Mouse (Mus musculus) retina, postnatal 7 days (tissue): ENCODE results near the gene Gjc2.

ENCODE experiments used
- DNase-seq: peaks from one replicate; pipeline ENCODE4 v3.0.0-alpha.2; 2012; ENCODE audit warnings: low read depth, low spot score

The Gjc2 gene

DNA sequence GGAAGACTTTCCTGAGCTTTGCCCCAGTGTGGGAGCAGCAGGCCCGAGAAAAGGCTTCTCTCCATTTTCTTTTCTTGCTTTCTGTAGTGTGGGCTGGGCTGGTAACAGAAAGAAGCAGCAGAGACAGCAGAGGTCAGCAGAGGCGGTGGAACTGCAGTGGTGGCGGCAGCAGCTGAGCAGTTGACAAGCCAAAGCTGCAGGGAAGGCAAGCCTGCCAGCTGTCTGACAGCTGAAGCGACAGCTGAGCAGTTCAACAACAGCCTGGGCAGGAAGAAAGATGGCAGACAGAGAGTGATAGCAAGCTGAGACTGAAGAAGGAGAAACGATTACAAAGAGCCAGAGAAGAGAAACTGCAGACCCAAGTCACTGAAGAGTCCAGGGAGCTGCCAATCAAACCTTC is 21.6 kb downstream of the Gjc2 start:
- no peak for DNase-seq

DNA sequence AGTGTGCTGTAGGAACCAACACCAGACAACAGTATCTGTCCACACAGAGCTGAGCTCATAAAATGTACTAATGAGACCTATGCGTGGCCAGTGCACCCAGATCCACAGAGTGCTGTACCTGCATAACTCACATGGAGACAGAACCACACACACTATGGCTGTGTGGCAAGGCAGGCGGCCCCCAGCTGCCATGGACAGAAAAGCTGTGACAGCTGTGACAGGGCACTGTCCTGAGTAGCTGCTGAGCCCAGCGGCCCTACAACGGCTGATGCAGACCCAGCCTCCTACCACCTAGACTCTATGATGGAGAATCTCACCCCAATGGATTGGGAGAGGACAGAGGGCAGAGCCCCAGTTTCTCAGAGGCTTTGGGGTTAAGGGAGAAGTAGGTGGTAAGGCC is 23.5 kb downstream of the Gjc2 start:
- no peak for DNase-seq

DNA sequence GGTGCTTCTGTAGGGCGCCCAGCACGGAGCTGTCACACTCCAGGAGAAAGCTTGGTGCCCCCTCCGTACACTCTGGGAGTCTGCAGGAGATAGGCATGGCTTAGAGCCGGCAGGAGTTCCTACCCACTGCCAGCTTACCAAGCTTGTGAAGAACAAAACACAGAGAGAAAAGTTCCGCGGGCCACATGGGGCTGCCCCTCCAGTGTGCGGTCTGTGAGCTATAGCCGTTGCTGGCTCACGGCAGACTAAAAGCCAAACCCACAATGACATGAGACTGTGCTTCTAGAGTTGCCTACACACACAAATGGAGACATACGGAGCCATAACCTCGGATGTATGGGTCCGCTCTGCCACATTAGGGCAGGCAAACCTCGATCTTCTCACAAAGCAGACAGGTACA is 23.9 kb downstream of the Gjc2 start:
- DNase-seq, result no peak

DNA sequence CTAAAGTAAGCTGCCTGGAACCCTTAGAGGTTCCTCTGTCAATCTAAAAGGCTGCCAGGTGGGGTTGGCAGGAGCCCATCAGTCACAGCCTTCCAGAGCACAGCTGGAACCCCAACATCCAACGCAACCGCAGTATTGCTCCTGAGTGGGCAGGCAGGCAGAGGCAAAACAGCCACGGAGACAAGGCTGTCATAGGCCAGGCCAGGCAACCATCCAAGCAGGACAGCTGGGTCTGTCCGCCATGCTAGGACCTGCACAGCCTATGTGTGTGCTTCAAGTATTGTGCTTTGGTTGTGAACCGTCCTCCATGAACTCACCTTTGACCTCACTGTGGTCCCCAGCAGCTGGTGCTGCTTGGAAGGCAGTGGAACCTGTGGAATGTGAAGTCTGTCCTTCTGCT is 27.1 kb downstream of the Gjc2 start:
- no peak for DNase-seq

DNA sequence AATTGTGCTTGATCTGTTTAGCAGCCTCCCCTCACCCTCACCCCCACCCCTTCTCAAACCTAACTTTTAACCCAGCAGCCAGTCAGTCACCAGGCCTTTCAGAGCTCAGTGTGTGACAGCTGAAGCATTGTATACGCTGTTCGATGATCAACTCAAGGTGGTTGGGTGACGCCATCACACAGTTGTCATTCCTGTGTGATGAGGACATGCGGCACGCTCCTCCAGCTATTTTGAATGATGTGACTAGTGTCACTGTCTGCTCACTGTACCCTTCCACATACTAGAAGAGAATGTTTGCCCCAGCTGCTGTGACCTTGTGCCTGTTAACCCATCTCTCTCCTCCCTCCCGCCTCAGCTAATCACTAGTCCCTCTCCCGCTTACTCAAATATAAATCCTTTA is 28.8 kb downstream of the Gjc2 start:
- DNase-seq, result no peak

DNA sequence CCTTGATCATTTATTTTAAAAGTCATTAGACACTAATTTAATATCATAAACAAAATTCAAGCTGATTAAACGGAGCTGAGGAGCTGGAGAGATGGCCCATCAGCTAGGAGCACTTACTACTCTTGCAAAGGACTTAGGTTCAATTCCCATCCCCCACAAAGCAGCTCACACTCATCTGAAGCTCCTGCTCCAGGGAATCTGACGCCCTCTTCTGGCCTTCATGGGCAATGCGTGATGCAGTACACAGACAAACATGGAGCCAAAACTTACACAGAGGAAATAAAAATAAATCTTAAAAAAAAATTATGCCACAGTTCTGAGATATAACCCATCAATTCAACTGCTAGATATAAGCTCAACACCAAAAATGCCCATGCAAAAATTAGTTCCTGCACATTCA is 31.3 kb downstream of the Gjc2 start:
- no peak for DNase-seq

DNA sequence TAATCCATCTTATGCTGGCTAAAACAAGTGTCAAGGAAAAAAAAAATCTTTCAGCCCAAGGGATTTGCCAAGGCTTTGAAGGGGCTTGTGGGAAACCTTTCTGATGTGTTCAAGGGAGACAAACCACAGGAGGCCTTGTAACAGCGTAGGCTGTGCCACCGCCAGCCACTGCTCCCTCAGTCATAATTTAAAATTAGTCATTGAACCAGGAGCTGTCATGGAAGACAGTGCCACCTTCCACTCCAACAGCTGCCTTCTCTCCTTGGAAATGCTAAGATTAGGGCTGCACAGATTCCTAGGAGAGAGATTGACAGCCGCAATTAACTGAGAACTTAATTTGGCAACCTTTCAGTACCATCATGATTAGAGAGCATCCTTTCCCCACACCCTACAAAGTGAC is 33.7 kb downstream of the Gjc2 start:
- DNase-seq, result no peak

DNA sequence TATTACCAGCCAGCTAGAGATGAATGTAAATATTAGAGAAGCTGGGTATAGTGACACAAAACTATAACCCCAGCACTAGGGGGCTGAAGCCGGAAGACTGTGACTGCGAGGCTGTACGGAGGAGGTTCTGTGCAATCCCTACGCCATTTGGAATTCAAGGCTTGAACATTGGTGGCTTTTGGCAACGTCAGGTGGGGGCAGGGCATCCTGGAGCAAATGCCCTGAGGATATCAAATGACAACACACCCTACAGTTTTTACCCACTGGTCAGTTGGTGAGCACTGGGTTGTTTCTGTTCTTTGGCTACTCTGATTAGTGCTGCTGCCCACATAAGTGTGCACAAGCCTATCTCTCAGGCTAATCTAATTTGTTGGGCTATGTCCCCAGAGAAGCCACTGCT is 40.1 kb downstream of the Gjc2 start:
- no peak for DNase-seq

DNA sequence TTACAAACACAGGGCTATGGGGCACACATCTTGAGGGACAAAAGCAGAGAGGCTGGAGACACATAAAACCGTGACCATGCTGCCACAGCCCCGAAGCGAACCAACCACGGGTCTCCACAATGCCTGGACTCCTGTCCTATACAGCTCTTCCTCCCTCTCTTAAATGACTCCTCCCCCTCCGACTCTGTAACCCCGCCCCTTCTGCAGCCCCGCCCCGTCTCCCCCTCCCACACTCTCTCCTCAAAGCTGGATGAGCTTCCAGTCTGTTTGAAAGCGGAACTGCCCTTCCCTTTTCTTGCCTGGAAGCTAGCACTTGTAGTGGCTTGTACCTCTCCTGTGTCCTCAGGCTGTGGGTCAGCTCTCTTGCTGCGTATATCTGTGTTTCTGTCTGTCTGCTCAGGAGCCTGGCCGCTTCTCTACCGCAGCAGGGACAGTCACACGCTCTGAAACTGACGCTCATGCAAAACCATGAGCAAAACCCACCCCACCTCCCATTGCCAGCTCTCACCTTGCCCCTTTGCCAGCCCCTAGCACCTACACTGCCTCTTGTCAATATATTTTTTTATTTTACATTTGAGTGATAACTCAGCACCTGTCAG is 41.1 kb downstream of the Gjc2 start:
- no peak for DNase-seq

DNA sequence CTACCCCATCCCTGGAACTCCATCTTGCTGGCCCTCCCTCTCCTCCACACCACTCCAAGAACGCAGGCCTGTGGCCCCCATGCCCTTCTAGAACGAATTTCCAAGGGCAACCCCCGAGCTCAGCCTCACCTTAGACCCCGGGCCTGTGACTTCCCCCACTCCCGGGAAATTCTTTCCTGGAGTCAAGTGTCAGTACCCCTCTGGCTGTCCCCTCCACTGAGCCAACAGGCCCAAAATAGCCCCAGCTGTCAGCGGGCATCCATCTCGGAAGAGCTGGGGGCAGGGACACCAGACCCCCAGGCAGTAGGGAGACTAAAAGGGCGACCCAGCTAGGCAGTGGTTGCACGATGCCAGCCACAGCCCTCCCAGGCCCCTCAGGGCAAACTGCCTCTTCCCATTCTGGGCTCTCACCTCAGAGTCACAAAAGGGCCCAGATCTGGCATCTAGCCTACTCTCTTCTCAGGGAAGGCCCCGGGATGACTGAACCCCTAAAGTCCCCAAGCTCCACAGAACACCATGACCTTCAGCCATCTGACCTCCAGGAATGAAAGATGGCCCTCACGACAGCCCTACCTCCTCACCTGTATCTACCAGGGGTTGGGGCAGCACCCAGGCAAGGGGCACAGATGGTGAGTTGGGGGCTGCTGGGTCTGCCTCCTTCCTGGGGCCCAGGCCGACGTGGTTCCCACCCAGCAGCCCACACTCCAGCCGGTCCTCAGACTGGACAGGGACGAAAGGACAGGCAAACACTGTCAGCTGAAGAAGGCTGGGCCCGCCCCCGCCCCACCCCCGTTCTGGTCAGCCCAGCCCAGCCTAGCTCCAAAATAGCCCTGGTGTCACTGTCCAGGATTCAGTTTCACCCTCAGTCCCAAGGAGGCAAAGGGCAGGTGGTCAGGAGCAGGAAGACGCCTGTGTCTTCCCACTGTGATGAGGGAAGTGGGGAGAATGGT is 44.2 kb downstream of the Gjc2 start:
- DNase-seq, result no peak

DNA sequence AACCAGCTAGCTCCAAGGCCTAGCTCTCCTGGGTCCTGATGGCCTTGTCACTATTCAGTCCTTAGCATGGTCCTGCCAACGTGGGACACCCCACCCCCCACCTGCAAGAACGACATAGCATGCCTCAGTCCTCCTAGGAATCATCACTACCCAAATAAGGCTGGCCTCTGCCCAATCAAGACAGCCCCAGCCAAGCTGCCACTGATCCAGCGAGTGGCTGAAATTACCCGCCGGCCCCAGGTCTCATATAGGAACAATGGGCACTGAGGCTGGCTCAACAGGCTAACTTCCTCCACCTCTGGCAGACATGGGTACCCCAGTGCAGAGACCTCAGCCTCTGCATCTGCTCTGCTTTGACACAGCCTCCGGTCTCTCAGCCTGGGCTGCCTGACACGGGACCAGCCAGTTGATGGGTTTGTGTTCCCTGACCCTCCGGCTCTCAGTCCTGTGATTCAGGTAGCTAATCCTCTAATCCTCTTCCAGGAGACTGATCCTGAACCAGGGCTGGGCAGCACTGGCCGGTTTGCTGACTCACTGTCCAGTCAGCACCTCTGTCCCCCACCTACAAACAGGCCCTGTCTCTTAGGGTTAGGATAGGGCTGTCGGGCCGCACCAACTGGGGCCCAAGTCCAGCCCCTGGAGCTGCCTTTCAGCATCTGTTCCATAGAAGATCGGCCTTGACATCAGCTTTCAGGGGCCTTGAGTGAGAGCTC is 45.9 kb downstream of the Gjc2 start:
- DNase-seq, result no peak

DNA sequence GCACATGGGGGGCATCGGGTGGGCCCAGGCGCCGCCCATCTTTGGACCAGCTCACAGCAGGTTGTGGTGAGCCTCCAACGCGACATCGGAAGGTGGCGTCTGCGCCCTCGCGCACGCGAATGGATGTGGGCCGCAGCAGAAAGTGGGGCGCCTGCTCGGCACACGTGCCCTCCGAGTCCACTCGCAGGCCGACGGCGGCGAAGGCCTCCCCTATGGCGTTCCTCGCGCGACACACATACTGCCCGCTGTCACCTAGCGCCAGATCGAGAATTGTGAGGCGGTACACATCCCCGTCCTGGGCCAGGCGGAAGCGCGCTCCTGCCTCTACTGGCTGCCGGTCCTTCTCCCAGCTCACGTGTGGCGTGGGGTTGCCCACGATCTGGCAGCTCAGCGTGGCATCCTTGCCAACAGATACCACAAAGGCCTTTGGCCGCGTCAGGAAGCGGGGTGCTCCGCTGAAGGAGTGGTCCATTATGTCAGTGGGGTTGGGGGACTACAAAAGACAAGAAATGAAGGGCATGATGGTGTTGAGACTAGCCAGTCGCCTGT is 47.0 kb downstream of the Gjc2 start, which contains the start of gene Obscn:
Gene Obscn, minus strand, starts transcription at position 499 of the 549 bp plus-strand sequence.
- DNase-seq, result no peak

DNA sequence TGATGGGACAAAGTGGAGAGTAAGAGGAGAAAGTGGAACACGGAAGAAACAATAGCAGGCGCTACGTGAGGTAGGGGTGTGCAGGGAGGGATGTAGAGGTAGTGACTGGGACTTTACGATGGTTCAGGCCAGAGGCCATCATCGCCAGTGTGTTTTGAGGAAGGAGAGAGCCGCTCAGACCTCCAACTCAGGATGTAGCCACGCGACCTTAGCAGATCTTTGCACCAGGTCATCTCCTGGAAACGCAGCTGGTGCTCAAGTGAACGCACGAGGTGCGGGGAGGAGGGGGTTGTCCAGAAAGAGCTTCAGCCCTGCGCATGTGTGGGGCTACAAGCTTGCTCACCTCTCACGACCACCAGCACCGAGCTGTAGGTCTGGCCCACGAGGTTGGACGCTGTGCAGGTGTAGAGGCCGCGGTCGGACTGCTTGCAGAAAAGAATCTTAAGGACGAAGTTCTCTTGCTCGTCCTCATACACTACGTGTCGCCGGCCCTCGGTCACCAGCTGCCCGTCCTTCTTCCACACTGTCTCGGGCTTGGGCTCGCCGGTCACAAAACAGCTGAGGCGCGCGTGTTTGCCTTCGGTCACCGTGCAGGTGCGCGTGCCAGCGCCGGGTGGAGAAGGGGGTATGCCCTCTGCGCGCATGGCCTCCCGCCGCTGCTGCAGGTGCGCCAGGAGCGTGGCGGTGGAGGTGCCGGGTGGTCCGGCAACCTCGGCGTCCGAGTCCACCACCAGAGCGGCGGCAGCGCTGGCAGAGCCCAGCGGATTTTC is 47.8 kb downstream of the Gjc2 start:
- no peak for DNase-seq

DNA sequence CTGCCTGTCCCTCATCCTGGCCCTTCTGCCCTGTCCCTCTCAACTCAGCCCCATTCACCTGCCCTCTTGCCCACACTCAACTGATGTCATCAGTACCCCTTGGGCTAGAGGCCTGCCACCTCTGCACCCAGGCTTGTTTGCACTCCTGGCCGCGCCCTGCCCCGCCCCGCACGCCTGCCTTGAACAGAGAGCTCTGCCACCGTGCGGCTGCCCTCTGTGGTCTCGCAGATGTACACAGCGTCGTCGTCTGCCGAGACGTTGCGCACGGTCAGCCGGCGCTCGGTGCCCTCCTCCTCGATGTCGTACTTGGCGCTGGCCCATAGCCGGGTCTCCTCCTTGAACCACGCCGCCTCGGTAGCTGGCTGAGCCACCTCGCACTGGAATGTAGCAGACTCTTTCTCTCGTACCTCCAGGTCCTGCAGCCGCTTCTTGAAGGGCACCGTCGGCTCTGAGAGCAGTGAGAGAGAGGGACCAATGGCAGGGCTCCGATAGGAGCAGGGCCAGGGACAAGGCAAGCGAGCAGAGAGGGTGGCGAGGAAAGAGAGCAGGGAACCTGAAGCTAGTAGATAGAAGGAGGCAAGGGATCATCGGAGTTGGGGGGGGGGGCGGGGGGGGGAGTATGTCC is 48.5 kb downstream of the Gjc2 start:
- DNase-seq, result no peak

DNA sequence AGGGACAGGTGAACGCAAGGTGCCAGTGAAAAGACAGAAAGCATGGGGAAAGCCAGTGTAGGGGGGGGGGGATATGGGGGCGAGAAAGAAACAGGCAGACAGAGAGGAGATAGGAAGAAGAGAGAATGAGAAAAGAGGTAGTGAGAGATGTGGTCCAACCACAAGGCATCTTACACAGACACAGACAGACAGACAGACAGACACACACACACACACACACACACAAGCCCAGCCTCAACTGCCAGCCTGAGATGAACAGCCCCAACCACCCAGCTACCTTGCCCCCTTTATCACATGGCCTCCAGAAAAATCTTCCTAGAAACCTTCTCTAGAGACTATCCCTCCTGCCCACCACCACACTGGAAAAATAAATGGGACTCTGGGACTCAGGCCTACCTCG is 50.9 kb downstream of the Gjc2 start:
- no peak for DNase-seq

DNA sequence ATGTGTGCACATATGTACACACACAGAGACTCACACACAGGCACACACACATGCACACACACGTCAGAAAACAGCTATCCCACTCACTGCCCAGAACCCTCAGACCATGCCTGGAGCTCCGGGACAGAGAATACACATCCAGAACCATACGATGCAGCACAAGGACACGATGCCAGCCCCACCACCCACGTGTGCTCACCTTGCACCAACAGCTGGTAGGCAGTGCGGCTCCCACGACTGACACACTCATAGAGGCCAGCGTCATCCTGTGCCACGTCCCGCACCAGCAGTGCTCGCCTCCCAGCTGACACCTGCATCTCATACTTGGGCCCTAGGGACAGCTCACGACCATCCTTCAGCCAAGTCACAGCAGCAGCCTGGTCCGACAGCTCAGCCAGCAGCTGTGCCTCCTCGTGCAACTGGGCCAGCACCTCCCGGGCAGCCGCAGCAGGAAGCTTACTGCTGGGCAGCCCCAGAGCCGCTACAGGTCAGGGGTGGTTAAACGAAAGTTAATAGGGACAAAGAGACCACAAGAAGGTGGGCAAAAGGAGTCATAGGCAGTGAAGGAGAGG is 51.6 kb downstream of the Gjc2 start:
- DNase-seq, result no peak

DNA sequence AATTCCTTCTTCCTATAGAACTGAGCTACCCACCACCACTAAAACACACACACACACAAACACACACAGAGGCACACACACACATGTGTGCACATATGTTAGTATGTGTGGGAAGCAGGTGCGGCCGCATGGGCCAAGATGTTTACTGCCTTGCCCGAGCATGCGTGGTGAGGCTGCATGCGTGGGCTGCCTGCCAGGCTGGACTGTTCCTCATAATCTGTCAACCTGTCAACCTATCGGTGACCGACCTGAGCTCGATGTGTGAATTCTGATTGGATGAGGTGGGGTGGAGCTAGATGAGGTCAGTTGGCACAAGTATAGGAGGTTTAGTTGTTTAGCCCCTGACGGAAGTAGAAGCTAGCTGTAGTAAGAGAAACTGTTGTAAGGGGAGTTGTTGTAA is 52.2 kb downstream of the Gjc2 start:
- DNase-seq, result no peak
